Mouse (Mus musculus): Measurements from ENCODE around the gene Rps27l.

DNA sequence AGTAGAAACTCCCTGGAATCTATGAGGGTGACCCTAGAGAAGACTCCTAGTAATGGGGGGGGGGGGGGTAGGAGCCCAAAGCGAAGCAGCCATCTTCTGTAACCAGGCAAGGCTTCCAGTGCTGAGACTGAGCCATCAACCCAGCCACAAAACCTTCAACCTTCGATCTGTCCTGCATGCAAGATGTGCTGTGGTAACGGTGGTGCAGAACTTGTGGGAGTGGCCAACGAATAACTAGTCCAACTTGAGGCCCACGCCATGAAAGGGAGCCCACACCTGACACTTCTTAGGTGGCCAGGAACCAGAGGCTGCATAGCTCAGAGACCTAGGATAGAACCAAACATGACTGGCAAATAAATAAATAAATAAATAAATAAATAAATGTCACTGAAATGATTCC, 35.2 kb upstream of the Rps27l start:
- TF ChIP-seq CTCF (conservative IDR thresholded peaks at IDR 0.05; ENCODE audit: low read length): no peak
- no peak for TF ChIP-seq NANOG (IDR thresholded peaks at IDR 0.05; ENCODE audit: borderline replicate concordance, low read length)
